Mouse (Mus musculus): ENCODE data around the gene Plod1.

DNA sequence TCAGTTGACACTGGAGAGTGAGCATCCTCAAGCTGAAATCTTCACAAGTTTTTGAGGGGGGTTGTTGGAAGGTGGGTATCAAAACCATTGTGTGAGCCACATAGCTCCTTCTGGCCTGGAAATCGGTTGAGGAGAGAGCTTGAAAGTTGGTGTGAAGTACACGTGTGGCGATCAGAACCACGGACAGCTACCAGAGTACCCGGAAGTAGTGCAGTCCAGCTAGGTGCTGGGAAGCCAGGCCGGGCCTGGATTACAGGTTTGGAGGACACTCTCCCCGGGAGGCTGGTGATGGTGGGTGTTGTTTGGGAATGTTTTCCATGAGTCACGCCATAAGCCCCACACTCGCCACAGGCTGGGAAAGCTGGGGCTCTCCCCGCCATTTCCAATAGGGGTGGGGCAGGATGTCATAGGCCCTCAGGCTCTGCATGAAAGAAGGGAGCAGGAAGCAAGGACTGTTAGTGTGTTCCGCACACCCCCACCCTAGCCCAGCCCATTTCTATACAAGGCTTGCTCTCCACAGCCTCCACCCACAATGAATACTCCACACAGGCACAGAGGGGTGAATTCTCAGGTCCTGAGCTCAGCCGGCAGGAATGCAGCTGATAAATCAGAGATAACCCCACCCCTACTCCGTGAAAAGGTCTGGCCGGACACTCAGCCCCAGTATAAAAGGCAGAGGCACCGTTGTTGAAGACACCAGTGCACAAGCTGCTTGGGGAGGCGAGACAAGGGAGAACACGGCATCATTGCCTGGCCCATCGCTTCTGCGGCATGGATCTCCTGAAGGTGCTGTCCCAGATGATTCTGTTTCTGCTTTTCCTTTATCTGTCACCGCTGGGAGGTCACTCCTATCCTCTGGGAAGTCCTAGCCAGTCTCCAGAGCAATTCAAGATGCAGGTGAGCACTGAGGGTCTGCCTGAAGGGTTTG is 48.9 kb upstream of the Plod1 start, which contains the start of gene Nppb:
- TF ChIP-seq CTCF (IDR thresholded peaks at IDR 0.05; ENCODE audit: extremely low read depth, insufficient read depth, insufficient read length, insufficient replicate concordance) = no peak
- no peak for TF ChIP-seq POLR2A (IDR thresholded peaks at IDR 0.05; ENCODE audit: low read depth, low read length)

Measured in spleen, adult 2 months (tissue).